Mouse (Mus musculus) forebrain, embryonic 13.5 days (tissue): ENCODE measurements at regions not wholly inside any gene's neighbourhood (a gene's known extent, or its start where the extent isn't known, plus 50 kb on each side); places are given as distances from the start of the nearest gene placed in this dataset.

ENCODE experiments used
- ATAC-seq: fragments of 200-750 bp; cut with Nextera tagmentation; 2 replicates; pipeline ENCODE4 v1.8.0; 2017
- H3K27ac ChIP-seq: fragments of 300-500 bp; sonication (generic); 2 replicates; pipeline ENCODE4 v1.5.1; 2015; ENCODE audit warnings: inconsistent platforms, mild to moderate bottlenecking, moderate library complexity
- H3K27me3 ChIP-seq: fragments of 300-500 bp; sonication (generic); 2 replicates; pipeline ENCODE4 v1.6.1; 2015; ENCODE audit warnings: mild to moderate bottlenecking, inconsistent platforms
- H3K36me3 ChIP-seq: fragments of 300-500 bp; sonication (generic); 2 replicates; pipeline ENCODE4 v1.6.1; 2015; ENCODE audit warnings: mild to moderate bottlenecking, inconsistent platforms; ENCODE audit not compliant: poor library complexity, severe bottlenecking
- H3K4me1 ChIP-seq: fragments of 300-500 bp; sonication (generic); 2 replicates; pipeline ENCODE4 v1.6.1; 2015; ENCODE audit warnings: inconsistent platforms
- H3K4me2 ChIP-seq: fragments of 300-500 bp; sonication (generic); 2 replicates; pipeline ENCODE4 v1.6.1; 2015; ENCODE audit warnings: inconsistent platforms, mild to moderate bottlenecking, moderate library complexity
- H3K4me3 ChIP-seq: fragments of 300-500 bp; sonication (generic); 2 replicates; pipeline ENCODE4 v1.5.1; 2015; ENCODE audit warnings: mild to moderate bottlenecking, inconsistent platforms
- H3K9ac ChIP-seq: fragments of 300-500 bp; sonication (generic); 2 replicates; pipeline ENCODE4 v1.6.1; 2015; ENCODE audit warnings: mild to moderate bottlenecking, inconsistent platforms
- H3K9me3 ChIP-seq: fragments of 300-500 bp; sonication (generic); replicated peaks from 2 replicates; pipeline ENCODE4 v1.6.1; 2016; ENCODE audit warnings: inconsistent platforms
- WGBS: fragments of 180-500 bp; shearing (Covaris S2); methylation state at CpG from one replicate; pipeline ENCODE4 v1.1.7; 2015; 5-methylcytosine and 5-hydroxymethylcytosine counted together

GRCm38 (mm10) chr8:117958914-117959313, 157.2 kb upstream of the Mphosph6 start:
- Histone ChIP-seq H3K9me3 (no peaks in the 10 kb centered on the region), H3K4me3 (no peak overlapping the region), H3K9ac (no peak overlapping the region), H3K27me3 (peaks cover 9% of the 10 kb centered on the region; the same call in 1 of the 2 replicates), H3K36me3 (no peaks in the 10 kb centered on the region), H3K4me1 (peaks cover 10% of the 10 kb centered on the region; the same call in 1 of the 2 replicates), H3K4me2 (no peak overlapping the region), H3K27ac (no peak overlapping the region)
- WGBS = 50% methylated on average over 3 of the region's 3 CpGs
- ATAC-seq = no peak

- Histone ChIP-seq H3K27me3 (no peaks in the 10 kb centered on the region), H3K9me3 (no peaks in the 10 kb centered on the region), H3K36me3 (no peaks in the 10 kb centered on the region), H3K27ac (no peak overlapping the region), H3K4me1 (peaks cover 11% of the 10 kb centered on the region), H3K9ac (no peak overlapping the region), H3K4me3 (no peak overlapping the region), H3K4me2 (no peak overlapping the region)
- no peak for ATAC-seq
- WGBS = 14% methylated on average over 5 of the region's 5 CpGs
Measured at GRCm38 (mm10) chr8:117951656-117952055, 149.9 kb upstream of the Mphosph6 start.

GRCm38 (mm10) chr8:117946540-117946939, 144.8 kb upstream of the Mphosph6 start:
- Histone ChIP-seq H3K9me3 (no peaks in the 10 kb centered on the region), H3K36me3 (no peaks in the 10 kb centered on the region), H3K9ac (no peak overlapping the region), H3K27ac (no peak overlapping the region), H3K27me3 (no peaks in the 10 kb centered on the region), H3K4me1 (peaks cover 2% of the 10 kb centered on the region; the same call in 1 of the 2 replicates), H3K4me2 (no peak overlapping the region), H3K4me3 (no peak overlapping the region)
- 65% methylated on average over 3 of the region's 3 CpGs for WGBS
- ATAC-seq = no peak

GRCm38 (mm10) chr8:117934566-117935094, 132.9 kb upstream of the Mphosph6 start:
- no peak for ATAC-seq
- Histone ChIP-seq H3K9ac (no peak overlapping the region), H3K9me3 (peaks cover 5% of the 10 kb centered on the region; the same call in 1 of the 2 replicates), H3K27me3 (peaks cover 6% of the 10 kb centered on the region; the same call in 1 of the 2 replicates), H3K27ac (peak overlapping the region; percentile 69), H3K4me3 (no peak overlapping the region), H3K36me3 (no peaks in the 10 kb centered on the region), H3K4me2 (no peak overlapping the region), H3K4me1 (peaks cover 13% of the 10 kb centered on the region; the same call in 1 of the 2 replicates)
- WGBS = 92% methylated on average over 16 of the region's 16 CpGs

- Histone ChIP-seq H3K9ac (no peak overlapping the region), H3K4me1 (peaks cover 19% of the 10 kb centered on the region), H3K36me3 (no peaks in the 10 kb centered on the region), H3K4me2 (no peak overlapping the region), H3K9me3 (peaks cover 5% of the 10 kb centered on the region; the same call in 1 of the 2 replicates), H3K4me3 (no peak overlapping the region), H3K27ac (no peak overlapping the region), H3K27me3 (peaks cover 15% of the 10 kb centered on the region)
- WGBS = 56% methylated on average over 6 of the region's 6 CpGs
- ATAC-seq = no peak
Measured at GRCm38 (mm10) chr8:117930687-117931086, 128.9 kb upstream of the Mphosph6 start.

- peak; percentile 16; the same call in 1 of the 2 replicates for ATAC-seq
- 8% methylated on average over 12 of the region's 12 CpGs for WGBS
Measured at GRCm38 (mm10) chr8:117929606-117930005, 127.9 kb upstream of the Mphosph6 start.

GRCm38 (mm10) chr8:117923296-117923695, 121.6 kb upstream of the Mphosph6 start:
- no peaks in the 10 kb centered on the region for H3K36me3 ChIP-seq
- H3K9ac ChIP-seq = no peak overlapping the region
- H3K4me2 ChIP-seq = no peak overlapping the region
- H3K4me1 ChIP-seq = peaks cover 2% of the 10 kb centered on the region
- H3K27me3 ChIP-seq = peaks cover 8% of the 10 kb centered on the region; the same call in 1 of the 2 replicates
- no peak overlapping the region for H3K4me3 ChIP-seq
- WGBS = 86% methylated on average over 6 of the region's 6 CpGs
- no peak overlapping the region for H3K27ac ChIP-seq
- ATAC-seq = no peak
- no peaks in the 10 kb centered on the region for H3K9me3 ChIP-seq

More at GRCm38 (mm10) chr8:117929606-117930005, 127.9 kb upstream of the Mphosph6 start:
- peaks cover 3% of the 10 kb centered on the region; the same call in 1 of the 2 replicates for H3K9me3 ChIP-seq
- H3K27ac ChIP-seq = no peak overlapping the region
- no peak overlapping the region for H3K9ac ChIP-seq
- peaks cover 15% of the 10 kb centered on the region for H3K27me3 ChIP-seq
- peaks cover 14% of the 10 kb centered on the region for H3K4me1 ChIP-seq
- H3K4me3 ChIP-seq = no peak overlapping the region
- H3K36me3 ChIP-seq = no peaks in the 10 kb centered on the region
- no peak overlapping the region for H3K4me2 ChIP-seq

GRCm38 (mm10) chr8:117903052-117903451, 101.3 kb upstream of the Mphosph6 start:
- Histone ChIP-seq H3K9ac (no peak overlapping the region), H3K4me3 (no peak overlapping the region), H3K4me1 (no peaks in the 10 kb centered on the region), H3K4me2 (no peak overlapping the region), H3K36me3 (no peaks in the 10 kb centered on the region), H3K9me3 (no peaks in the 10 kb centered on the region), H3K27ac (no peak overlapping the region), H3K27me3 (no peaks in the 10 kb centered on the region)
- WGBS = 60% methylated on average over 8 of the region's 8 CpGs
- no peak for ATAC-seq

GRCm38 (mm10) chr8:117899892-117900291, 98.1 kb upstream of the Mphosph6 start:
- ATAC-seq = no peak

GRCm38 (mm10) chr8:117898015-117898414, 96.3 kb upstream of the Mphosph6 start:
- Histone ChIP-seq H3K36me3 (no peaks in the 10 kb centered on the region), H3K27ac (no peak overlapping the region), H3K4me3 (no peak overlapping the region), H3K9me3 (no peaks in the 10 kb centered on the region), H3K9ac (no peak overlapping the region), H3K27me3 (no peaks in the 10 kb centered on the region), H3K4me1 (0 out of 2 replicates have a peak, but pooled peaks cover 4% of the 10 kb centered on the region), H3K4me2 (no peak overlapping the region)
- 72% methylated on average over 5 of the region's 5 CpGs for WGBS
- ATAC-seq = 0 out of 2 replicates have a peak, but pooled peaks have one; percentile 13

More at GRCm38 (mm10) chr8:117899892-117900291, 98.1 kb upstream of the Mphosph6 start:
- H3K4me2 ChIP-seq = no peak overlapping the region
- H3K36me3 ChIP-seq = no peaks in the 10 kb centered on the region
- H3K27ac ChIP-seq = no peak overlapping the region
- H3K9ac ChIP-seq = no peak overlapping the region
- H3K27me3 ChIP-seq = no peaks in the 10 kb centered on the region
- 0 out of 2 replicates have a peak, but pooled peaks cover 1% of the 10 kb centered on the region for H3K4me1 ChIP-seq
- no peak overlapping the region for H3K4me3 ChIP-seq
- H3K9me3 ChIP-seq = no peaks in the 10 kb centered on the region

- no peaks in the 10 kb centered on the region for H3K36me3 ChIP-seq
- no peaks in the 10 kb centered on the region for H3K9me3 ChIP-seq
- no peak for ATAC-seq
- H3K4me2 ChIP-seq = no peak overlapping the region
- H3K4me3 ChIP-seq = no peak overlapping the region
- no peak overlapping the region for H3K27ac ChIP-seq
- no peak overlapping the region for H3K9ac ChIP-seq
- no peaks in the 10 kb centered on the region for H3K27me3 ChIP-seq
- WGBS = 56% methylated on average over 8 of the region's 8 CpGs
- 0 out of 2 replicates have a peak, but pooled peaks cover 4% of the 10 kb centered on the region for H3K4me1 ChIP-seq
Measured at GRCm38 (mm10) chr8:117894861-117895260, 93.1 kb upstream of the Mphosph6 start.

- Histone ChIP-seq H3K27me3 (no peaks in the 10 kb centered on the region), H3K9ac (no peak overlapping the region)
Measured at GRCm38 (mm10) chr8:117890211-117890610, 88.5 kb upstream of the Mphosph6 start.

More at GRCm38 (mm10) chr8:117890211-117890610, 88.5 kb upstream of the Mphosph6 start:
- Histone ChIP-seq H3K4me1 (0 out of 2 replicates have a peak, but pooled peaks cover 4% of the 10 kb centered on the region), H3K4me3 (no peak overlapping the region), H3K4me2 (no peak overlapping the region), H3K27ac (no peak overlapping the region), H3K36me3 (no peaks in the 10 kb centered on the region), H3K9me3 (no peaks in the 10 kb centered on the region)
- WGBS = 74% methylated on average over 3 of the region's 3 CpGs
- no peak for ATAC-seq
